Mouse (Mus musculus) adrenal gland, postnatal 10 days (tissue): ENCODE results near the gene Ptpn22. TPM values are rescaled to one million over a fixed set of nuclear protein-coding genes. Genes with fewer than 3 reads are reported as not detected.
A peak's percentile ranks its signal among the peaks of the same experiment; 100 is the strongest.

Experiments
- DNase-seq: peaks from one replicate; pipeline ENCODE4 v3.0.0; 2021; ENCODE audit warnings: mixed read lengths
- total RNA-seq, 2 experiments: library from RNA; stranded (reverse); gene quantifications; 2 replicates each; pipeline ENCODE4 v1.2.3; 2021

Gene Ptpn22
- total RNA-seq, 2 experiments from 2014 or later, result 2.6 to 3.2 TPM

GRCm38 (mm10) chr3:103857977-103858563 lies 1.5 kb upstream of the Ptpn22 start:
- no peak for DNase-seq

GRCm38 (mm10) chr3:103859851-103860391 lies 326 bp downstream of the Ptpn22 start:
- peak; percentile 8 for DNase-seq

- no peak for DNase-seq
Observed at GRCm38 (mm10) chr3:103862721-103863220, 3.2 kb downstream of the Ptpn22 start.

- no peak for DNase-seq
Observed at GRCm38 (mm10) chr3:103864200-103864599, 4.6 kb downstream of the Ptpn22 start.

- no peak for DNase-seq
Observed at GRCm38 (mm10) chr3:103867424-103867971, 7.9 kb downstream of the Ptpn22 start.

- DNase-seq, result no peak
Observed at GRCm38 (mm10) chr3:103868008-103868407, 8.4 kb downstream of the Ptpn22 start.

- no peak for DNase-seq
Observed at GRCm38 (mm10) chr3:103872663-103873098, 13.1 kb downstream of the Ptpn22 start.

- DNase-seq, result no peak
Observed at GRCm38 (mm10) chr3:103874329-103874728, 14.7 kb downstream of the Ptpn22 start.

GRCm38 (mm10) chr3:103885946-103886345 lies 26.4 kb downstream of the Ptpn22 start:
- DNase-seq, result no peak

- peak; percentile 57 for DNase-seq
Observed at GRCm38 (mm10) chr3:103887581-103887980, 28.0 kb downstream of the Ptpn22 start.

- no peak for DNase-seq
Observed at GRCm38 (mm10) chr3:103893374-103893773, 33.8 kb downstream of the Ptpn22 start.

- DNase-seq, result peak; percentile 64
Observed at GRCm38 (mm10) chr3:103904705-103905104, 45.1 kb downstream of the Ptpn22 start.

GRCm38 (mm10) chr3:103907335-103908030 lies 47.9 kb downstream of the Ptpn22 start:
- DNase-seq, result no peak

- no peak for DNase-seq
Observed at GRCm38 (mm10) chr3:103908781-103909180, 49.2 kb downstream of the Ptpn22 start.

- DNase-seq, result peak; percentile 29
Observed at GRCm38 (mm10) chr3:103913451-103913961, 53.9 kb downstream of the Ptpn22 start.

- DNase-seq, result peak; percentile 97
Observed at GRCm38 (mm10) chr3:103914010-103914669, 54.5 kb downstream of the Ptpn22 start, which contains the start of gene Rsbn1. Rsbn1 (plus strand) TSS chr3:103914120.

- DNase-seq, result peak; percentile 66
Observed at GRCm38 (mm10) chr3:103914732-103915508, 55.3 kb downstream of the Ptpn22 start.

- no peak for DNase-seq
Observed at GRCm38 (mm10) chr3:103915509-103915896, 55.9 kb downstream of the Ptpn22 start.

- DNase-seq, result no peak
Observed at GRCm38 (mm10) chr3:103916205-103916838, 56.7 kb downstream of the Ptpn22 start.

- no peak for DNase-seq
Observed at GRCm38 (mm10) chr3:103916839-103917237, 57.2 kb downstream of the Ptpn22 start.

- no peak for DNase-seq
Observed at GRCm38 (mm10) chr3:103920094-103920493, 60.5 kb downstream of the Ptpn22 start.
